Comparison of ENCODE assay signal across 8 mouse cellular contexts in genomic region chr7:51879136-51879723, GRCm38 (mm10). TPM values are rescaled to one million over a fixed set of nuclear protein-coding genes. Genes with fewer than 3 reads are reported as not detected.
A peak's percentile ranks its signal among the peaks of the same experiment; 100 is the strongest.
DNase-seq lines count a peak whose midpoint lies in the region; TF ChIP-seq lines count a peak whose summit lies in the region.

No protein-coding gene starts in this region.

- H3K4me3 ChIP-seq in ES-E14 (ENCODE audit: insufficient read depth in 1 of 2, low read depth in 1 of 2, low read length in 2 of 2, poor library complexity in 1 of 2, severe bottlenecking in 1 of 2), result peak overlapping the region; percentile 57 to 62
- H3K4me3 ChIP-seq in brown adipose tissue, adult 24 weeks (ENCODE audit: insufficient read depth, low read depth, low read length), result peak overlapping the region; percentile 36

- no peaks in the 10 kb centered on the region for H3K36me3 ChIP-seq in ES-E14 (ENCODE audit: control insufficient read depth, insufficient read depth, low read length, poor library complexity, severe bottlenecking)

- in situ Hi-C loops in ES-E14 (cut with MboI; ENCODE audit: low sequenced_read_pairs in 2 of 2, unreplicated experiment in 2 of 2), result no loop called here

- H3K9me3 ChIP-seq in ES-E14 (ENCODE audit: control insufficient read depth, insufficient read depth, low read depth, low read length), result no peaks in the 10 kb centered on the region

- H3K9ac ChIP-seq in ES-E14 (ENCODE audit: insufficient read depth, low read depth, low read length, poor library complexity, severe bottlenecking), result peak overlapping the region; percentile 58; the same call in 1 of the 2 replicates

- no peak overlapping the region for H3K27ac ChIP-seq in ES-E14 (ENCODE audit: insufficient read depth, low read depth, low read length, poor library complexity, severe bottlenecking)
- no peak overlapping the region for H3K27ac ChIP-seq in brown adipose tissue, adult 24 weeks (replicated peaks; ENCODE audit: low read depth, low read length)

- H3K4me1 ChIP-seq in ES-E14 (ENCODE audit: control insufficient read depth in 2 of 2, insufficient read depth in 2 of 2, low read length in 2 of 2, poor library complexity in 1 of 2), result peaks cover 0 to 2% of the 10 kb centered on the region in 2 experiments; a peak in 1 of 4 replicates
- H3K4me1 ChIP-seq in brown adipose tissue, adult 24 weeks (ENCODE audit: control insufficient read depth, insufficient read depth, insufficient read length, low read length), result peaks cover 7% of the 10 kb centered on the region; the same call in 1 of the 2 replicates

- DNase-seq in ES-E14 (ENCODE audit: low read depth, low spot score), result peak; percentile 7
- peak; percentile 74 for DNase-seq in forelimb bud, embryonic 11.5 days (ENCODE audit: low read depth, low spot score)
- DNase-seq in heart, postnatal 4 days, result peak; percentile 40
- DNase-seq in left cerebral cortex, adult 11 months (ENCODE audit: low spot score), result peak; percentile 40
- peak; percentile 3 for DNase-seq in lung, postnatal 14 days
- DNase-seq in ovary, adult 18-20 months (ENCODE audit: low spot score), result peak; percentile 5
- peak; percentile 54 for DNase-seq in thymus, postnatal 0 days (ENCODE audit: low spot score)

TF ChIP-seq in ES-E14, 5 proteins besides CTCF, POLR2A, EP300 and RAD21:
- no peak for TF ChIP-seq CHD2 (IDR thresholded peaks at IDR 0.05; ENCODE audit: low read depth, low read length)
- TF ChIP-seq MAFK (IDR thresholded peaks at IDR 0.05; ENCODE audit: insufficient read depth, low read depth, low read length), result no peak
- no peak for TF ChIP-seq ZC3H11A (IDR thresholded peaks at IDR 0.05; ENCODE audit: borderline replicate concordance, low read depth, low read length)
- TF ChIP-seq HCFC1 (IDR thresholded peaks at IDR 0.05; ENCODE audit: borderline replicate concordance, insufficient read depth, low read length), result no peak
- TF ChIP-seq ZNF384 (IDR thresholded peaks at IDR 0.05; ENCODE audit: low read depth, low read length), result no peak
TF ChIP-seq in ES-E14: peak in this region for 0.

RNA-seq across cellular contexts. Expression of gene Fancf, which starts 17.2 kb away (rescaled TPM):
- 4.9 and 8.6 TPM in 2 replicates for total RNA-seq in ES-E14 (2012; rRNA removed)
- polyA plus RNA-seq in brown adipose tissue, adult 24 weeks (2012; ENCODE audit: insufficient read depth, insufficient read length, missing spikeins), result 1.8 and 2.7 TPM in 2 replicates
- 1 to 10 TPM; 3.7 to 4.9 TPM for total RNA-seq in heart, postnatal 4 days (2021)
- 9.8 and 9.9 TPM in 2 replicates for polyA plus RNA-seq in thymus, postnatal 0 days (2015; fragmentation: Nextera tagmentation; extraction: Ambion mirVana)

RNA-seq across cellular contexts. Expression of gene Gas2, which starts 17.4 kb away (rescaled TPM):
- 4.1 and 5.0 TPM in 2 replicates for total RNA-seq in ES-E14 (2012; rRNA removed)
- 4.2 and 4.7 TPM in 2 replicates for polyA plus RNA-seq in brown adipose tissue, adult 24 weeks (2012; ENCODE audit: insufficient read depth, insufficient read length, missing spikeins)
- total RNA-seq in heart, postnatal 4 days (2021), result 10 to 100 TPM; 12.9 to 16.4 TPM
- 9.9 and 10.5 TPM in 2 replicates for polyA plus RNA-seq in thymus, postnatal 0 days (2015; fragmentation: Nextera tagmentation; extraction: Ambion mirVana)

Comparison
In these comparisons a context has a peak if more than half of its experiments do, and no peak if none do; other contexts are left out.
1. DNase-seq: peak in every context shown above with its lines; median percentile 74 in forelimb bud, embryonic 11.5 days; 54 in thymus, postnatal 0 days; 40 in heart, postnatal 4 days; 40 in left cerebral cortex, adult 11 months; 7 in ES-E14; 5 in ovary, adult 18-20 months; 3 in lung, postnatal 14 days.